Mouse (Mus musculus) hindbrain, postnatal 0 days (tissue): ENCODE measurements around the gene Trove2. TPM values are rescaled to one million over a fixed set of nuclear protein-coding genes. Genes with fewer than 3 reads are reported as not detected.
A peak's percentile ranks its signal among the peaks of the same experiment; 100 is the strongest.

Source experiments
- ATAC-seq: fragments of 200-750 bp; cut with Nextera tagmentation; 2 replicates; pipeline ENCODE4 v1.8.0; 2017; ENCODE audit warnings: mild to moderate bottlenecking, moderate TSS enrichment, moderate library complexity
- DNase-seq: peaks from one replicate; pipeline ENCODE4 v3.0.0-alpha.2; 2015; ENCODE audit warnings: low spot score
- H3K27ac ChIP-seq: fragments of 300-500 bp; sonication (generic); 2 replicates; pipeline ENCODE4 v1.5.1; 2014; ENCODE audit warnings: mild to moderate bottlenecking
- H3K27me3 ChIP-seq: fragments of 300-500 bp; sonication (generic); 2 replicates; pipeline ENCODE4 v1.6.1; 2014; ENCODE audit warnings: low read length, mixed read lengths; ENCODE audit not compliant: insufficient read depth
- H3K36me3 ChIP-seq: fragments of 300-500 bp; sonication (generic); 2 replicates; pipeline ENCODE4 v1.6.1; 2014; ENCODE audit warnings: low read length, mixed read lengths; ENCODE audit not compliant: insufficient read depth
- H3K4me1 ChIP-seq: fragments of 300-500 bp; sonication (generic); 2 replicates; pipeline ENCODE4 v1.6.1; 2014; ENCODE audit warnings: antibody characterized with exemption, low read length, mixed read lengths; ENCODE audit not compliant: insufficient read depth
- H3K4me2 ChIP-seq: fragments of 300-500 bp; sonication (generic); 2 replicates; pipeline ENCODE4 v1.6.1; 2014; ENCODE audit warnings: low read depth, mild to moderate bottlenecking, low read length, moderate library complexity, mixed read lengths
- H3K4me3 ChIP-seq: fragments of 300-500 bp; sonication (generic); 2 replicates; pipeline ENCODE4 v1.5.1; 2014; ENCODE audit warnings: low read length
- H3K9ac ChIP-seq: fragments of 300-500 bp; sonication (generic); replicated peaks from 2 replicates; pipeline ENCODE4 v1.6.1; 2014; ENCODE audit warnings: mild to moderate bottlenecking, low read length, moderate library complexity, mixed read lengths
- H3K9me3 ChIP-seq: fragments of 300-500 bp; sonication (generic); 2 replicates; pipeline ENCODE4 v1.6.1; 2016; ENCODE audit warnings: low read length, mixed read lengths
- CTCF ChIP-seq: IDR thresholded peaks from 2 replicates; pipeline ENCODE4 v1.5.1; 2016; ENCODE audit warnings: antibody characterized with exemption, control low read depth, low read depth
- WGBS: fragments of 180-500 bp; shearing (Covaris S2); extraction: QIAGEN DNeasy Blood & Tissue Kit; methylation state at CpG from one replicate; pipeline ENCODE4 v1.1.7; 2014; 5-methylcytosine and 5-hydroxymethylcytosine counted together
- polyA plus RNA-seq: library from polyadenylated mRNA; unstranded; fragments of >200 nt; fragmentation: Nextera tagmentation; extraction: Ambion mirVana; gene quantifications from 2 replicates; pipeline ENCODE4 v1.2.1, GENCODE M21; 2015
- total RNA-seq: library from RNA; depleted of rRNA; stranded (reverse); fragments of >200 nt; gene quantifications from 2 replicates; pipeline ENCODE4 v1.2.3, GENCODE M21; 2014

Gene Trove2
- total and polyA plus RNA-seq, 2 experiments from 2014 or later: 24.2 to 28.6 TPM

DNA sequence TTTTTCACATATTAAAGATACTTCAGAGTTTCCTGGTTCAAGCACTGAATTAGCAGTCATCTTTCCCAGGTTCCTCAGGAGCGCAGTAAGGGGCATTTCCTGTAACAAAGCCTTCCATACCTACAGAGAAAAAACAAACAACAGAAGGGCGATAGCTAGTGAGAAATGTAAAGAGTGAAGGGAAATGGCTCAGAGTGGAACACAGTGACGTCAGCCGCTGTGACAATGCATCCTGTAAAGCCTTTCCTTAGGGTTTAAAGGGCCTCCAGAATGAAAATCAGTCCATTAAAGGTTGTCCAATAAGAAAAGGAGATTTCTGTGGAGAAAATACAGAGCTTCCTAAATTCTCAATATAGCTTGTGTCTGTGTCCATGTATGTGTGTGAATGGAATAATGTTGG, 11.1 kb downstream of the Trove2 start:
- 88% methylated on average over 4 of the region's 4 CpGs for WGBS
- TF ChIP-seq CTCF: no peak
- ATAC-seq: no peak

DNA sequence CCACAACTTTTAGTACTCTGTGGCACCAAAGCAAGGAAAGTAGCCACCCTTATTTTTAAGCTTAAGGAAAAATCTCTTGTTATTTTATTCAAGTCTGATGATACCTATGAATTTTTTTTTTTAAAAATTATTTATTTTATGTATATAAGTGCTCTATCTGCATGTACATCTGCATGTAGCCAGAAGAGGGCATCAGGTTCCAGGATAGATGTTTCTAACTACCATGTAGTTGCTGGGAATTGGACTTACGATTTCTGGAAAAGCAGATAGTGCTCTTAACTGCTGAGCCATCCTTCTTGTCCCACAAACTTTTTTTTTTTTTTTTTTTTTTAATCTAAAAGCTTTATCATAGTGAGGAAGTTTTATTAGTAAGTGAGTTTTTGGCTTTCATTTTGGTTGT, 12.4 kb downstream of the Trove2 start:
- H3K36me3 ChIP-seq: peaks cover 45% of the 10 kb centered on the region; the same call in 1 of the 2 replicates

More for the DNA sequence above, 11.1 kb downstream of the Trove2 start:
- no peak overlapping the region for H3K27ac ChIP-seq
- no peaks in the 10 kb centered on the region for H3K27me3 ChIP-seq
- H3K4me2 ChIP-seq: no peak overlapping the region
- H3K9me3 ChIP-seq: no peaks in the 10 kb centered on the region
- no peak overlapping the region for H3K9ac ChIP-seq
- peaks cover 31% of the 10 kb centered on the region; the same call in 1 of the 2 replicates for H3K36me3 ChIP-seq
- H3K4me1 ChIP-seq: no peaks in the 10 kb centered on the region
- no peak for DNase-seq
- H3K4me3 ChIP-seq: no peak overlapping the region

DNA sequence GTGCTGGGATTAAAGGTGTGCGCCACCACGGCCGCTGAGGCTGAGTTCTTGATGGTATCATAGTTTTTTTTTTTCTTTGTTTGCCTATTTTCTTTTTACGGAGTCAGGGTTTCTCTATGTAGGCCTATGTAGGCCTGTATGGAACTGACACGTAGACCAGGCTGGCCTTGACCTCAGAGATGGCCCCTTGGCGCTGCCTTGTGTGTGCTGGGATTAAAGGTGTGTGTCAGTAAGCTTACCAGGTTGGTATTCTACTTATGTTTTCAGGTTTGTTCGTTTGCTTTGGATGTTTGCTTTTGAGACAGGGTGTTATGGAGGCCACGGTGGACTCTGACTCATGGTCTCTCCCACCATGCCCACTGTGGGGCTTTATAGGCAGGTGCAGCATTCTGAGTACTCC, 14.7 kb downstream of the Trove2 start:
- no peak for TF ChIP-seq CTCF
- Histone ChIP-seq H3K9ac (no peak overlapping the region), H3K27ac (no peak overlapping the region), H3K4me3 (no peak overlapping the region), H3K36me3 (peaks cover 63% of the 10 kb centered on the region; the same call in 1 of the 2 replicates), H3K27me3 (no peaks in the 10 kb centered on the region), H3K4me2 (no peak overlapping the region), H3K4me1 (no peaks in the 10 kb centered on the region), H3K9me3 (no peaks in the 10 kb centered on the region)
- 92% methylated on average over 8 of the region's 8 CpGs for WGBS
- ATAC-seq (no peak), DNase-seq (no peak)

More for the DNA sequence above, 12.4 kb downstream of the Trove2 start:
- no peak overlapping the region for H3K9ac ChIP-seq
- H3K4me1 ChIP-seq: no peaks in the 10 kb centered on the region
- H3K9me3 ChIP-seq: no peaks in the 10 kb centered on the region
- H3K4me2 ChIP-seq: no peak overlapping the region
- no peaks in the 10 kb centered on the region for H3K27me3 ChIP-seq
- ATAC-seq (no peak), DNase-seq (peak; percentile 17)
- no peak overlapping the region for H3K27ac ChIP-seq
- 58% methylated on average over 1 of the region's 1 CpGs for WGBS
- no peak overlapping the region for H3K4me3 ChIP-seq
- peak; percentile 52 for TF ChIP-seq CTCF

DNA sequence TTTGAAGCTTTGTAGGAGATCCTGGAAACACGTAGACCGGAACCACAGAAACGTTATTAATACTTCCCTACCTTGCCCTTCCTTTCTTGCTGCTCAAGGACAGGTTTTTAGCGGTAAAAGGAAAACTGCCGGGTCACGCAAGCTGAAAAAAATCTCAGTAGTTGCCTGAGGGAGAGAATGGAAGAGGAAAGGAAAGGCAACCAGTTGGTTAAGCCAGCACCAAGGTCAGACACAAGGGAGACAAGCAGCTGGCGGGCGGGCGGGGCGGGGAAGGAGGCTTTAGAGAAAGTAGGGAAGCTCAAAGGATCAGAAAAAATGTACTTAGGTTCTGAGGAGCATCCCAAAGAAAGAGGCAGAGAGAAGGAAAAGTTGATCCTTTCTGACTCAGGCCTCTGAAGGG, 31.0 kb downstream of the Trove2 start:
- DNase-seq (no peak), ATAC-seq (no peak)
- Histone ChIP-seq H3K4me2 (no peak overlapping the region), H3K27ac (no peak overlapping the region), H3K27me3 (no peaks in the 10 kb centered on the region), H3K4me3 (no peak overlapping the region), H3K9ac (no peak overlapping the region), H3K9me3 (no peaks in the 10 kb centered on the region), H3K4me1 (no peaks in the 10 kb centered on the region), H3K36me3 (peaks cover 16% of the 10 kb centered on the region; the same call in 1 of the 2 replicates)
- TF ChIP-seq CTCF: no peak
- WGBS: 93% methylated on average over 10 of the region's 10 CpGs

DNA sequence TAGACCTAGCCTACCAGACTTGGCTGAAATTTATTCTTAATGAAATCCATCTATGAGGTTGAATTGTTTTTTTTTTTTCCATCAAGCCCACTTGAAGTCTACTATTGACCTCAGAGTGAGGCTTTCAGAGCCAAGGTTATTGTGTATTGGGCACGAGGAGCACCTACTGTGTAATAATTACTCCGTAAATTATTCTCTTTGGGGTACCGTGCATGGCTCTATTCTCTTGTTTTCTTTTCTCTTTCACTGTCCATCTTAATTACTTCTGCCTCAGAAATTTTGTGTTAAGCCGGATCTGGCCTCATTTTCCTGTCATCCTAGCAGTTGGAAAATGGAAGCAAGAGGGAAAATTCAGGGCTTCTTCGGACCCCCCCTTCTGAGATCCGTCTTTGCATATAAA, 34.7 kb downstream of the Trove2 start:
- Histone ChIP-seq H3K4me1 (no peaks in the 10 kb centered on the region), H3K4me2 (no peak overlapping the region), H3K4me3 (no peak overlapping the region), H3K27me3 (no peaks in the 10 kb centered on the region), H3K36me3 (peaks cover 16% of the 10 kb centered on the region; the same call in 1 of the 2 replicates), H3K9me3 (no peaks in the 10 kb centered on the region), H3K27ac (no peak overlapping the region), H3K9ac (no peak overlapping the region)
- TF ChIP-seq CTCF: no peak
- ATAC-seq (no peak), DNase-seq (peak; percentile 8)
- 38% methylated on average over 6 of the region's 6 CpGs for WGBS

DNA sequence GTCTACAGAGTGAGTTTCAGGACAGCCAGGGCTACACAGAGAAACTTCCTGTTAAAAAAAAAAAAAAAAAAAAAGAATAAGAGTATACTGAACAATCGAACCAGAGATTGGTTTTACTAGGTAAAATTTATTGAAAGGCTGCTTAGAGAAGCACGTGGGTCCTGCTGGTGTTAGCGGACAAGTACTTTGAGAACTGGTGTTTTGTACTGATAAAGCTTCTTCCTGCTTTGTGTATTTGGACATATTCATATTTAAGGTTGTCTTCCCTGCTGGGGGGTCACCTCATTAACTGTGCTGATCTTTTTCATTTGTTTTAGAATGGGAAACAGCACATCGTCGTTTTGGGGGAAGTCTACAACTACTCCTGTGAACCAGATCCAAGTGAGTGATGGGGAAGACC, 35.5 kb downstream of the Trove2 start:
- DNase-seq: no peak
- Histone ChIP-seq H3K9ac (no peak overlapping the region), H3K27ac (no peak overlapping the region), H3K36me3 (peaks cover 15% of the 10 kb centered on the region; the same call in 1 of the 2 replicates), H3K27me3 (no peaks in the 10 kb centered on the region), H3K4me3 (no peak overlapping the region), H3K9me3 (no peaks in the 10 kb centered on the region), H3K4me2 (no peak overlapping the region), H3K4me1 (no peaks in the 10 kb centered on the region)
- 86% methylated on average over 5 of the region's 5 CpGs for WGBS
- TF ChIP-seq CTCF: no peak
- ATAC-seq: no peak

DNA sequence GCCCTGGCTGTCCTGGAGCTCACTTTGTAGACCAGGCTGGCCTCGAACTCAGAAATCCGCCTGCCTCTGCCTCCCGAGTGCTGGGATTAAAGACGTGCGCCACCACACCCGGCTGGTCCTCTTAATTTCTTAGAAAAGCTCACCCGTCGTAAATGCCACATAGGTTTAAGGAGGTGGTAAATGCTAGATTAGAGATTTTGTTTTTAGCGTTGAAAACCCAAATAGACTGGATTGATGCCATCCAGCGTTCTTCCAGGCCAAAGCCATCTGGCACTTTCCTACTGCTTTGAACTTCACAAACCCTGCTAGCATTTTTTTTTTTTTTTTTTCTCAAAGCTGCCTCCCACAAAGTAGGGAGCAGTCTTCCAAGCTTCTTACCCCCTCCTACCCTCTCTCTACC, 36.3 kb downstream of the Trove2 start:
- Histone ChIP-seq H3K27me3 (no peaks in the 10 kb centered on the region), H3K9me3 (no peaks in the 10 kb centered on the region), H3K4me2 (peak overlapping the region; percentile 80; the same call in 1 of the 2 replicates), H3K4me3 (no peak overlapping the region), H3K9ac (no peak overlapping the region), H3K4me1 (no peaks in the 10 kb centered on the region), H3K27ac (no peak overlapping the region), H3K36me3 (peaks cover 8% of the 10 kb centered on the region; the same call in 1 of the 2 replicates)
- TF ChIP-seq CTCF: no peak
- DNase-seq (no peak), ATAC-seq (no peak)
- WGBS: 77% methylated on average over 9 of the region's 10 CpGs
